Mouse (Mus musculus) myocyte (in vitro differentiated cells): ENCODE data around the gene Rapgef2.

Experiments used
- CEBPB ChIP-seq: IDR thresholded peaks from 2 replicates; pipeline ENCODE4 v1.6.1; 2011; ENCODE audit warnings: mild to moderate bottlenecking, moderate library complexity; ENCODE audit not compliant: poor library complexity, insufficient read depth, severe bottlenecking
- E2F4 ChIP-seq: IDR thresholded peaks from one replicate; pipeline ENCODE4 v1.6.1; 2011; ENCODE audit warnings: mild to moderate bottlenecking, control low read depth, moderate library complexity; ENCODE audit not compliant: insufficient read depth
- MAX ChIP-seq: IDR thresholded peaks from one replicate; pipeline ENCODE4 v1.6.1; 2011; ENCODE audit warnings: low read depth, mild to moderate bottlenecking, control low read depth
- MYOD1 ChIP-seq, 3 experiments: IDR thresholded peaks; one replicate each; pipeline ENCODE4 v1.6.1; 2011; ENCODE audit warnings: control low read depth in 2 of 3, low read depth in 2 of 3, mild to moderate bottlenecking in 2 of 3, moderate library complexity in 1 of 3; ENCODE audit not compliant: insufficient read length in 2 of 3, control insufficient read depth in 1 of 3
- MYOG ChIP-seq, 3 experiments: IDR thresholded peaks; one replicate each; pipeline ENCODE4 v1.6.1; 2011; ENCODE audit warnings: control low read depth in 2 of 3, low read depth in 2 of 3, mild to moderate bottlenecking in 2 of 3; ENCODE audit not compliant: insufficient read length in 2 of 3, control insufficient read depth in 1 of 3, insufficient read depth in 1 of 3
- POLR2A ChIP-seq: IDR thresholded peaks from one replicate; pipeline ENCODE4 v1.6.1; 2011; ENCODE audit warnings: low read depth, mild to moderate bottlenecking, control low read depth, moderate library complexity; ENCODE audit not compliant: insufficient read length
- SRF ChIP-seq: IDR thresholded peaks from one replicate; pipeline ENCODE4 v1.6.1; 2011; ENCODE audit warnings: low read depth; ENCODE audit not compliant: control insufficient read depth, insufficient read length
- TCF3 ChIP-seq: IDR thresholded peaks from one replicate; pipeline ENCODE4 v1.6.1; 2011; ENCODE audit warnings: low read depth, control low read depth; ENCODE audit not compliant: insufficient read length
- USF1 ChIP-seq: IDR thresholded peaks from one replicate; pipeline ENCODE4 v1.6.1; 2011; ENCODE audit warnings: low read depth, mild to moderate bottlenecking, control low read depth, moderate library complexity

DNA sequence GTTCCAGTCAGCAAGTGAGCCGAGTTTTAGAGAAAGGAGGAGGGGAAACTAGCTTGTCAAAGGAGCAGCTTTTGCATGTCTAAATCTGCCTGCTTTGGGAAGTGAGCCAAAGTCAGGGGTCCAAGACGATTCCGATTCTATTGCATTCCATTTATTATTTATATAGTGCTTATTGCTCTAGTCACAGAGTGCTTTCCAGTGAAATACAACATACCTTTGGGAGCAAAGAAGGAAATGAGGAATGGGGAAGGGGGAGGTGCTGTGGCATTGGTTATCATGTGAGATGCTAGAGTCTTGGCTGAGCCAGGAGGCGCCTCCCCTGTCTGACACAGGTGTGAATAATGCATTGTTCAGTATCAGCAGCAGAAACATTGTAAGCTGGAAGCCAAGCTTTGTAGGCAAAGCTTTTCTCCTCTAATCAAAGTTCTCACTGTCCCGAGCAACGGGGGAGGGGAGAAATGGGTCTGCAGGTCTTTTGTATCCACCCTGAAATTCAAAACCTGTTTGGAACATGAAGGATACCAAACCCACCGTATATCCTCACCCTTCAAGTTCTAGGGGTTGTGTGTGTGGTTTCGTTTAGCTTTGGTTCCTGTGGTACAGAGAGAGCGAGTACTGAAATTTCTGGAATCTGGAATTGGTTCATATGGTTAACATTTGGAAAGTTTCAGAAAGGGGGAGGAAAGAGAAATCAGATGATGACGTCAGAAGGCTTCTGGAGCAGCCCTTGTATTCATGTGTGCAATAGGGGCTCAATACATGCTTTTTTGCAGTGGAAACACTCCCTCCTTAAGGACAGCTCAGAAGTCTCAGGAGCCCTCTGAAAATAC, 38.6 kb upstream of the Rapgef2 start:
- TF ChIP-seq POLR2A (no peak), SRF (no peak), CEBPB (no peak), MYOD1 (IDR thresholded peaks at IDR 0.05; ENCODE audit: control insufficient read depth in 1 of 3, insufficient read length in 2 of 3, low read depth in 2 of 3) (no peak), MAX (no peak), USF1 (no peak), E2F4 (no peak), MYOG (IDR thresholded peaks at IDR 0.05; ENCODE audit: control insufficient read depth in 1 of 3, insufficient read depth in 1 of 3, insufficient read length in 2 of 3, low read depth in 2 of 3) (no peak), TCF3 (no peak)
